8 mouse cellular contexts compared by ENCODE assay signal in the genomic region with DNA sequence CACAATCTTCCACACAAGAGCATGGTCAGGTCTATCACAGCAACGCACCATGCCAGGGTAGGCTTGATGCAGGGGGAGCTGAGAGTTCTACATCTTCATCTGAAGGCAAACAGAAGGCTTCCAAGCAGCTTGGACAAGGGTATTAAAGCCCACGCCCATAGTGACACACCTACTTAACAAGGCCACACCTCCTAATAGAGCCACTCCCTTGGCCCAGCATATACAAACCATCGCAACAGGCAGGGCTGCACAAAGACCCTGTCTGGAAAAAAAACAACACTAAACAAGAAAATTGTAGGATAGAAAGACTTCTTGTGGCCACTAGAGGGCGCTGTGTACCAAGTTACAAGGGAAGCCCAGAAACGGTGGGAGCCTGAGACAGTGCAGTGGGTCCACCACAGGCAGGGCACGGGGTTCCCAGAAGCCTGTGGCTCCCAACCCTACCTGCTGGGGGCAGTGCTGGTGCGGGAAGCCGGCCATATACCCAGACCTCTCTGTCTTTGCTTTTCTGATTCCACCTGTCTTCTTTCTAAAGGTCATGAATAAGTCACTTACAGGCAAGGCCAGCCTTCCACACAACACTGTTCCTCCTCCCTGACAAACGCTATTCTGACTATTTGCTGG. TPM values are rescaled to one million over a fixed set of nuclear protein-coding genes. Genes with fewer than 3 reads are reported as not detected.
DNase-seq lines count a peak whose midpoint lies in the region; ATAC-seq and TF ChIP-seq lines count a peak whose summit lies in the region.

No protein-coding gene starts in this region.

- TF ChIP-seq POLR2A in kidney, adult 2 months (IDR thresholded peaks at IDR 0.05; ENCODE audit: low read depth, low read length): no peak
- TF ChIP-seq POLR2A in lung, adult 2 months (IDR thresholded peaks at IDR 0.05; ENCODE audit: borderline replicate concordance, extremely low read depth, low read depth, low read length): no peak

- no peak overlapping the region for H3K27ac ChIP-seq in kidney, adult 2 months (ENCODE audit: insufficient read depth, low read depth, low read length)
- H3K27ac ChIP-seq in kidney, embryonic 15.5 days: no peak overlapping the region

- 21% methylated on average over 9 of the region's 9 CpGs for WGBS in kidney, adult 2 months
- WGBS in kidney, embryonic 15.5 days: 21% methylated on average over 9 of the region's 9 CpGs
- 21% methylated on average over 9 of the region's 9 CpGs for WGBS in lung, adult 2 months

- H3K9ac ChIP-seq in kidney, embryonic 15.5 days: no peak overlapping the region

- H3K9me3 ChIP-seq in kidney, embryonic 15.5 days (replicated peaks): no peaks in the 10 kb centered on the region
- no peaks in the 10 kb centered on the region for H3K9me3 ChIP-seq in G1E (replicated peaks)

- intact Hi-C loops in heart, postnatal 14 days (cut with DNase I): no loop called here

- no peak overlapping the region for H3K4me3 ChIP-seq in kidney, adult 2 months (ENCODE audit: insufficient read depth, low read depth, low read length)
- no peak overlapping the region for H3K4me3 ChIP-seq in kidney, embryonic 15.5 days (replicated peaks)
- H3K4me3 ChIP-seq in G1E (ENCODE audit: low read depth, low read length): no peak overlapping the region
- no peak overlapping the region for H3K4me3 ChIP-seq in lung, adult 2 months (replicated peaks; ENCODE audit: extremely low read depth, low read depth, low read length)

- no peaks in the 10 kb centered on the region for H3K36me3 ChIP-seq in kidney, adult 2 months (ENCODE audit: control insufficient read depth, insufficient read depth, low read length)
- H3K36me3 ChIP-seq in kidney, embryonic 15.5 days: no peaks in the 10 kb centered on the region
- H3K36me3 ChIP-seq in G1E (replicated peaks): peaks cover 2% of the 10 kb centered on the region

- peak; percentile 32 for DNase-seq in kidney, adult 2 months
- peak; percentile 63 for DNase-seq in G1E (ENCODE audit: low spot score)
- peak; percentile 84 for DNase-seq in c-Kit-positive CD71-negative TER-119-negative erythroid progenitor cells, embryonic 14.5 days (ENCODE audit: low read depth)
- peak; percentile 61 to 70 for DNase-seq in heart, postnatal 14 days
- DNase-seq in lung, adult 2 months: peak; percentile 42
- DNase-seq in spleen, adult 12 weeks (ENCODE audit: low spot score): peak; percentile 66
- DNase-seq in layer of hippocampus, adult 18-20 months (ENCODE audit: low spot score in 2 of 2): no peak

- TF ChIP-seq CTCF in kidney, adult 2 months (conservative IDR thresholded peaks at IDR 0.05; ENCODE audit: insufficient read depth, insufficient read length, low read depth, low read length): peak; percentile 64
- peak; percentile 59 for TF ChIP-seq CTCF in G1E (IDR thresholded peaks at IDR 0.05; ENCODE audit: low read depth, low read length)
- TF ChIP-seq CTCF in lung, adult 2 months (IDR thresholded peaks at IDR 0.05; ENCODE audit: insufficient read depth, low read length): peak; percentile 61

- no peak for ATAC-seq in kidney, embryonic 15.5 days (replicated peaks; ENCODE audit: low FRiP score)
- peak; percentile 66 for ATAC-seq in G1E (ENCODE audit: extremely low read depth, insufficient number of reproducible peaks, low FRiP score, poor library complexity, severe bottlenecking)

- H3K27me3 ChIP-seq in kidney, adult 2 months (replicated peaks; ENCODE audit: control insufficient read depth, insufficient read depth, low read length): no peaks in the 10 kb centered on the region
- H3K27me3 ChIP-seq in kidney, embryonic 15.5 days: no peaks in the 10 kb centered on the region
- peaks cover 26% of the 10 kb centered on the region for H3K27me3 ChIP-seq in G1E (ENCODE audit: insufficient read depth, low read length)

- H3K4me1 ChIP-seq in kidney, adult 2 months (ENCODE audit: control insufficient read depth, insufficient read depth, low read length): no peaks in the 10 kb centered on the region
- H3K4me1 ChIP-seq in kidney, embryonic 15.5 days: no peaks in the 10 kb centered on the region
- H3K4me1 ChIP-seq in G1E (ENCODE audit: insufficient read depth, low read depth, low read length): peaks cover 5% of the 10 kb centered on the region; the same call in 1 of the 2 replicates
- H3K4me1 ChIP-seq in lung, adult 2 months (ENCODE audit: control insufficient read depth, insufficient read depth, low read length): no peaks in the 10 kb centered on the region

- H3K4me2 ChIP-seq in kidney, embryonic 15.5 days: no peak overlapping the region

RNA-seq across cellular contexts. Expression of gene Lefty2, which starts 18.9 kb away (rescaled TPM):
- polyA plus RNA-seq in kidney, adult 2 months (2012; rRNA removed): not detected in 2 replicates
- 0.12 TPM in 1 of 2 replicates, not detected in the other for polyA plus RNA-seq in kidney, embryonic 15.5 days (2015; fragmentation: Nextera tagmentation; extraction: Ambion mirVana)
- not detected in 2 replicates for total RNA-seq in G1E (2014; fragmentation: Nextera tagmentation)
- 0.06 and 0.11 TPM in 2 replicates for total RNA-seq in G1E (2017)
- not detected in 2 replicates for polyA plus RNA-seq in G1E (2012)
- total RNA-seq in heart, postnatal 14 days (2021): under 1 TPM in 1 of 2 experiments, not detected in 1; 0.07 TPM
- 0.07 TPM in 1 of 2 replicates, not detected in the other for polyA plus RNA-seq in lung, adult 2 months (2012; rRNA removed)
- total RNA-seq in layer of hippocampus, adult 18-20 months (2021): 1 to 10 TPM; 1.3 to 2.3 TPM

RNA-seq across cellular contexts. Expression of gene Sde2, which starts 23.0 kb away (rescaled TPM):
- 6.2 and 8.4 TPM in 2 replicates for polyA plus RNA-seq in kidney, adult 2 months (2012; rRNA removed)
- polyA plus RNA-seq in kidney, embryonic 15.5 days (2015; fragmentation: Nextera tagmentation; extraction: Ambion mirVana): 37.0 and 38.7 TPM in 2 replicates
- 41.0 and 43.2 TPM in 2 replicates for total RNA-seq in G1E (2014; fragmentation: Nextera tagmentation)
- total RNA-seq in G1E (2017): 52.6 and 72.2 TPM in 2 replicates
- polyA plus RNA-seq in G1E (2012): 37.2 and 51.6 TPM in 2 replicates
- 10 to 100 TPM; 12.4 to 14.9 TPM for total RNA-seq in heart, postnatal 14 days (2021)
- polyA plus RNA-seq in lung, adult 2 months (2012; rRNA removed): 8.7 and 11.1 TPM in 2 replicates
- total RNA-seq in layer of hippocampus, adult 18-20 months (2021): 10 to 100 TPM; 23.1 to 23.8 TPM

RNA-seq across cellular contexts. Expression of gene Pycr2, which starts 30.1 kb away (rescaled TPM):
- 20.9 and 24.1 TPM in 2 replicates for polyA plus RNA-seq in kidney, adult 2 months (2012; rRNA removed)
- 96.2 and 103 TPM in 2 replicates for polyA plus RNA-seq in kidney, embryonic 15.5 days (2015; fragmentation: Nextera tagmentation; extraction: Ambion mirVana)
- total RNA-seq in G1E (2014; fragmentation: Nextera tagmentation) (22.7 and 24.8 TPM in 2 replicates), G1E (2017) (23.2 and 26.4 TPM in 2 replicates)
- polyA plus RNA-seq in G1E (2012): 122 and 154 TPM in 2 replicates
- total RNA-seq in heart, postnatal 14 days (2021): 10 to 100 TPM; 14.8 to 15.1 TPM
- polyA plus RNA-seq in lung, adult 2 months (2012; rRNA removed): 36.7 and 43.8 TPM in 2 replicates
- 10 to 100 TPM; 44.0 to 44.1 TPM for total RNA-seq in layer of hippocampus, adult 18-20 months (2021)

Comparison
In these comparisons a context has a peak if more than half of its experiments do, and no peak if none do; other contexts are left out.
1. DNase-seq: peak in kidney, adult 2 months (single experiment), G1E (single experiment), c-Kit-positive CD71-negative TER-119-negative erythroid progenitor cells, embryonic 14.5 days (single experiment), heart, postnatal 14 days (2 of 2), lung, adult 2 months (single experiment) and spleen, adult 12 weeks (single experiment); none in layer of hippocampus, adult 18-20 months (0 of 2).
2. Peak in every context shown above with its lines, with median percentiles within 50 percentile points of each other: CTCF ChIP-seq.